Mouse (Mus musculus) hindbrain, embryonic 16.5 days (tissue): Measurements from ENCODE around the gene Eif2b5. TPM values are rescaled to one million over a fixed set of nuclear protein-coding genes. Genes with fewer than 3 reads are reported as not detected.
"Not testable (repeated sequence)": the region's sequence is repeated elsewhere in the genome, so short reads cannot be mapped to it uniquely, and the experiment has no call there.

Experiments used
- ATAC-seq: fragments of 200-750 bp; cut with Nextera tagmentation; 2 replicates; pipeline ENCODE4 v1.8.0; 2017; ENCODE audit warnings: moderate TSS enrichment, moderate library complexity
- H3K27ac ChIP-seq: fragments of 300-500 bp; sonication (generic); 2 replicates; pipeline ENCODE4 v1.5.1; 2014; ENCODE audit warnings: low read depth, mild to moderate bottlenecking, control low read depth, low read length, moderate library complexity
- H3K27me3 ChIP-seq: fragments of 300-500 bp; sonication (generic); replicated peaks from 2 replicates; pipeline ENCODE4 v1.6.1; 2014; ENCODE audit warnings: low read length; ENCODE audit not compliant: control insufficient read depth, insufficient read depth
- H3K36me3 ChIP-seq: fragments of 300-500 bp; sonication (generic); 2 replicates; pipeline ENCODE4 v1.6.1; 2014; ENCODE audit warnings: mild to moderate bottlenecking, low read length, moderate library complexity, mixed read lengths; ENCODE audit not compliant: control insufficient read depth, insufficient read depth
- H3K4me1 ChIP-seq: fragments of 300-500 bp; sonication (generic); 2 replicates; pipeline ENCODE4 v1.6.1; 2014; ENCODE audit warnings: low read depth, low read length; ENCODE audit not compliant: control insufficient read depth, insufficient read depth
- H3K4me2 ChIP-seq: fragments of 300-500 bp; sonication (generic); 2 replicates; pipeline ENCODE4 v1.6.1; 2014; ENCODE audit warnings: mild to moderate bottlenecking, low read length, control low read depth, moderate library complexity
- H3K4me3 ChIP-seq: fragments of 300-500 bp; sonication (generic); 2 replicates; pipeline ENCODE4 v1.5.1; 2014; ENCODE audit warnings: mild to moderate bottlenecking, low read length, control low read depth, moderate library complexity
- H3K9ac ChIP-seq: fragments of 300-500 bp; sonication (generic); 2 replicates; pipeline ENCODE4 v1.6.1; 2014; ENCODE audit warnings: low read depth, mild to moderate bottlenecking, control low read depth, low read length, moderate library complexity
- H3K9me3 ChIP-seq: fragments of 300-500 bp; sonication (generic); 2 replicates; pipeline ENCODE4 v1.6.1; 2014; ENCODE audit warnings: mild to moderate bottlenecking, low read length, moderate library complexity; ENCODE audit not compliant: control insufficient read depth
- WGBS: fragments of 180-500 bp; shearing (Covaris S2); extraction: QIAGEN DNeasy Blood & Tissue Kit; methylation state at CpG from one replicate; pipeline ENCODE4 v1.1.7; 2014; 5-methylcytosine and 5-hydroxymethylcytosine counted together
- polyA plus RNA-seq: library from polyadenylated mRNA; unstranded; fragments of >200 nt; fragmentation: Nextera tagmentation; extraction: Ambion mirVana; gene quantifications from 2 replicates; pipeline ENCODE4 v1.2.1, GENCODE M21; 2015

Gene Eif2b5
- polyA plus RNA-seq, 1 experiment from 2014 or later: 97.3 TPM

DNA sequence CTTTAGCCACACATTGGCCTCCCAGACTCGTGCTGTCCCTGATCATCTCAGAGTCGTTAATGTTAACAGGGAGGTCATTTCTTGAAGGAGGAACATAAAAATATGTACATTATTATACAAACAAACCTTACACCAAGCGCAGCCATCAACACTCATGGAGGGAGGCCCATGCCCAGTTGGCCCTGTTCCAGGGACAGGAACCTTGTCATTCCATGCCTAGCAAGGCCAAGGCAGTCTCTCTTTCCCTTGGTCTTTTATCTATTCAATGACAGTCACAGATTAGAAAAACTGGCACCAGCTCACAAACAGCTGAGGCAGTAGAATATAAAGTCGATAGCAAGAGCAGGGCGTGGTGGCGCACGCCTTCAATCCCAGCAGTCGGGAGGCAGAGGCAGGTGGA, 24.4 kb upstream of the Eif2b5 start:
- Histone ChIP-seq H3K27me3 (no peaks in the 10 kb centered on the region), H3K27ac (no peak overlapping the region), H3K4me2 (no peak overlapping the region), H3K9ac (no peak overlapping the region), H3K9me3 (no peaks in the 10 kb centered on the region), H3K4me1 (no peaks in the 10 kb centered on the region), H3K4me3 (no peak overlapping the region), H3K36me3 (no peaks in the 10 kb centered on the region)
- 93% methylated on average over 8 of the region's 8 CpGs for WGBS
- ATAC-seq: no peak

DNA sequence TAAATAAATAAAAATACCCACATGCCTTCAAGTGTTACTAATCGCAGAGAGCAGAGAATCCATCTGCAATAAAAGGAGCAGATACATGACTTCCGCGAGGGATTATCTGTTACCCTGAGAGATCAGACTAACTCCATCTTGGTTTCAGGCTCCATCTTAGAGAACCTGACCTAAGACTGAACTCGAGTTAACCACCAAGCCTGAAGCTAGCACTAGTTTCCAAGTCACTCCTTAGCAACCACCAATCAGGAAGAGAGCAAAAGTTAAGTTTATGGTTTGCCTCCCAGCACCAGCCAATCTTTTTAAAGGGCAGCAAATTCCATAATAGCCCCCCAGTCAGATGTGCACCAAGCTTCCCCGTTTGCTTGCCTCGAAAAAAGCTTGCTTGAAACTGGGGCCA, 23.8 kb upstream of the Eif2b5 start:
- H3K27me3 ChIP-seq: no peaks in the 10 kb centered on the region
- H3K36me3 ChIP-seq: no peaks in the 10 kb centered on the region
- H3K4me1 ChIP-seq: no peaks in the 10 kb centered on the region
- H3K4me2 ChIP-seq: no peak overlapping the region
- ATAC-seq: no peak
- no peak overlapping the region for H3K4me3 ChIP-seq
- no peaks in the 10 kb centered on the region for H3K9me3 ChIP-seq
- H3K9ac ChIP-seq: no peak overlapping the region
- WGBS: 87% methylated on average over 6 of the region's 6 CpGs
- H3K27ac ChIP-seq: no peak overlapping the region

DNA sequence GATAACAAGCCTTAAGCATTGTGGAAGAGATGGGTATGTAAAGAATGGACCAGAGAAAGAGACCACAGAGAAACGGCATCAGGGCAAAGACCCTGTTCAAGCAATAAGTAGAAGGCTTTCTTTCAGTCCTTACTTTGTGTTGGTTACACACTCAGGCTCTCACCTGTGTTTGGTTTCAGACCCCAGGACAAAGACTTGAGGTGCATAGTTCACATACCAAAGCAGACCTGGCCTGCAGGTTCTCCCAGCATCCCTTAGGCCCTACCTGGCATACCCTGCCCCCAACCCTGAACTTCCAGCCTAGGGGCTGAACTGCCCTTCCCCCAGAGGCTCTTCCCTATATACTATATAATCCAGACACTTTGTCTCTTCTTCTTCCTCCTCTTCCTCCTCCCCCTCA, 23.3 kb upstream of the Eif2b5 start:
- no peak overlapping the region for H3K4me2 ChIP-seq
- H3K27ac ChIP-seq: no peak overlapping the region
- WGBS: 95% methylated on average over 1 of the region's 1 CpGs
- H3K9ac ChIP-seq: no peak overlapping the region
- no peak for ATAC-seq
- no peaks in the 10 kb centered on the region for H3K4me1 ChIP-seq
- no peak overlapping the region for H3K4me3 ChIP-seq
- no peaks in the 10 kb centered on the region for H3K9me3 ChIP-seq
- no peaks in the 10 kb centered on the region for H3K36me3 ChIP-seq
- H3K27me3 ChIP-seq: no peaks in the 10 kb centered on the region

DNA sequence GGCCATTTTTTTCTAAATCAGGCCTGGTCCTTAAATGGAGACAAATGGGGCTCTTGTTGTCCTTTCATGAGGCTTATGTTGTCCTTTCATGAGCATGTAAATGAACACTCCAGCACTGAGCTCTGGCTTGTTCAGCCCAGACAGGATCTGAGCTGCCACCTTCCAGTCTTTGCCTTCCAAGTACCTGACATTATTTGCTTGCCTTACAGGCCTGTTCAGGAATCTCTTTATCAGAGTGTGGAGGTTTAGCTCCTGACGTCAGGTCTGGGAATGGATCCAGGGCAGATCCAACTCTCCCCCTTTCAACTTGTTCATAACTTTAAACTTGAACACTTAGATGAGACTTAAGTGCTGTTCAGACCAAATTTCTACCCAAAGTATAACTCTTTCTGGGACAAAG, 21.8 kb upstream of the Eif2b5 start:
- 53% methylated on average over 1 of the region's 1 CpGs for WGBS
- H3K9ac ChIP-seq: no peak overlapping the region
- H3K4me1 ChIP-seq: no peaks in the 10 kb centered on the region

DNA sequence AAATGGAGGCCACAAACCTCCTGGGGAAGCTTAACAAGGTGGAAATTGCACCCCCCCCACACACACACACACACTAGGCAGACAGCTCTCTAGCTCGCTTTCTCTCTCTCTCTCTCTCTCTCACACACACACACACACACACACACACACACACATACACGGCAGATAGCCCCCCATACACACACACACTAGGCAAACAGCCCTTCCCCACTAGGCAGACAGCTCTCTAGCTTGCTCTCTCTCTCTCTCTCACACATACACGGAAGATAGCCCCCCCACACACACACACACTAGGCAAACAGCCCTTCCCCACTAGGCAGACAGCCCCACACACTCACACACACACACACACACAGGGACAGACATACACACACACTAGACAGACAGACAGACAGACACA, 21.3 kb upstream of the Eif2b5 start:
- Histone ChIP-seq H3K4me3 (no peak overlapping the region), H3K36me3 (no peaks in the 10 kb centered on the region), H3K9ac (no peak overlapping the region), H3K4me2 (no peak overlapping the region), H3K27me3 (no peaks in the 10 kb centered on the region), H3K9me3 (no peaks in the 10 kb centered on the region), H3K4me1 (no peaks in the 10 kb centered on the region), H3K27ac (no peak overlapping the region)
- no peak for ATAC-seq
- WGBS: 63% methylated on average over 3 of the region's 3 CpGs

More for the DNA sequence above, 21.8 kb upstream of the Eif2b5 start:
- no peak overlapping the region for H3K4me2 ChIP-seq
- H3K36me3 ChIP-seq: no peaks in the 10 kb centered on the region
- no peak overlapping the region for H3K27ac ChIP-seq
- H3K9me3 ChIP-seq: no peaks in the 10 kb centered on the region
- no peak for ATAC-seq
- H3K4me3 ChIP-seq: no peak overlapping the region
- no peaks in the 10 kb centered on the region for H3K27me3 ChIP-seq

DNA sequence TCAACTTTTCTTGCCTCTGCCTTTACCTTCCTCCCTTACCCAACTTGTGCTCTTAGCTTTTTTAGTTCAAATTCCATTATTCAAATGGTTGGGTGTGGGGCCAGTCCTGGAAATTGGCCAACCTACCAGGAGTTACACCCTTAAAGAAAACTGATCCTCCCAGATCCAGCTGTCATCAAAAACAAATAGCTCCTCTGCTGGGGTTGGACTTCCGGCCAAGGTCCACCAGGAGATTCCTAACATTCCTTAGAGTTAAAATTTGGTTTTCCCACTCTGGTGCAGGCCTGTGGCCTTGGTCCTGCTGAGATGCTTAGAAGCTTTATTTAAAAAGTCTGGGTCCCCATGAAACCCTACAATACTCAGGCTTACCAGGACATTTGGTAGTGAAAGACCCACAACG, 20.1 kb upstream of the Eif2b5 start:
- WGBS: 77% methylated on average over 2 of the region's 2 CpGs
- ATAC-seq: no peak

DNA sequence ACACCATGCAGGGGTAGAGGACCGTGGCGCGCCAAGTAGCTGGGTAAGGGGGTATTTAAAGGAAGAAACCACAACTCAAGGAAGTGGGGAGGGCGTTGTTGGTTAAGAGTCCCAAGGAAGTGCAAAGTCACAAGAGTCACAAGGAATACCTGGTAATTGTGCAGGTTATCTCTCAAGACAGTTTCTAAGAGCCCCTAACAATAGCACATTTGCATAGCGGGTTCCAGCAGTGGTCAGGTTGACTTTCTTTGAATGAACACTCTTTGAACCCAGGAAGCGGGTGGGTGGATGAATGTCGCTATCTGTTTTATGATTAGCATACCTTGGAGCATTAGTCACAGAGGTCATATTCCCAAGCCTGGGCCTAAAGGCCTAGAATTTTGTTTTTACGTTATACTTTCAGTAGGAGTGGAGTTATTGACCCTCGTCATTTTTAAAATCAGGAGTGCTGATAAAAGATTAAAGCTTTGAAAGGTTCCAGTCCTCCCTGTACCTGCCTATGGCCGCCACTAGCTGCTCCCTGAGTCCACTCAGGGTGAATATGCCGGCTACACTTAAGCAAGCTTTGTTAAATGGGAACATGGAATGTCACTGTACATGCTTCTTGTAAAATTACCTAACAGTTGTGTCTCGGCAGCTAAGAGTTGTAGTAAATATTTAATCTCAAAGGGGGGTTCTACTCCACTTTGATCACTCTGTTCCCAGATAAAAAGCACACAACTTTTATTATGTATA, 19.4 kb upstream of the Eif2b5 start:
- not testable (repeated sequence) for H3K27ac ChIP-seq, H3K9ac ChIP-seq, H3K36me3 ChIP-seq, H3K4me2 ChIP-seq, H3K4me1 ChIP-seq, H3K9me3 ChIP-seq, ATAC-seq, H3K4me3 ChIP-seq, H3K27me3 ChIP-seq
- WGBS: 93% methylated on average over 12 of the region's 12 CpGs

More for the DNA sequence above, 20.1 kb upstream of the Eif2b5 start:
- Histone ChIP-seq H3K9ac (no peak overlapping the region), H3K4me1 (no peaks in the 10 kb centered on the region), H3K4me3 (no peak overlapping the region), H3K4me2 (no peak overlapping the region), H3K9me3 (no peaks in the 10 kb centered on the region), H3K27ac (no peak overlapping the region), H3K36me3 (no peaks in the 10 kb centered on the region), H3K27me3 (no peaks in the 10 kb centered on the region)

DNA sequence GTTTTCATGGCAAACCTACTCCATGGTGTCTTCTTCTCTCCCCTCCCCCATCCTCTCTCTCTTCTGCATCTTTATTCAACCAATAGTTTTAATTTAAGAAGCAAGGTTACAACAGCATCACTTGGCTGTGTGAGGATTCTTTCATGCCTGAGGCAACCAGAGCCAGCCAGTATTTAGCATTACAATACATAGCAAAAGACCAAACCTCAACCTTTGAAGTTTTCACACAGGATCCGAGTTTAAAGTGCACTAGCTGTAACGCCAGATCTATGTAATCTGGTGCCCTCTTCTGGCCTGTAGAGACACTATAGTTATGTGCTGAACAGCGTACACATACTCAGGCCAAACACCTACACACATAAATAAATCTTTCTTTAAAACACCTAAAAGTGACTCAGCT, 18.5 kb upstream of the Eif2b5 start:
- WGBS: 30% methylated on average over 3 of the region's 3 CpGs
- H3K27me3 ChIP-seq: no peaks in the 10 kb centered on the region
- no peak overlapping the region for H3K27ac ChIP-seq
- H3K9me3 ChIP-seq: no peaks in the 10 kb centered on the region
- H3K4me3 ChIP-seq: no peak overlapping the region
- H3K4me2 ChIP-seq: no peak overlapping the region
- H3K36me3 ChIP-seq: no peaks in the 10 kb centered on the region
- no peaks in the 10 kb centered on the region for H3K4me1 ChIP-seq
- ATAC-seq: no peak
- no peak overlapping the region for H3K9ac ChIP-seq

DNA sequence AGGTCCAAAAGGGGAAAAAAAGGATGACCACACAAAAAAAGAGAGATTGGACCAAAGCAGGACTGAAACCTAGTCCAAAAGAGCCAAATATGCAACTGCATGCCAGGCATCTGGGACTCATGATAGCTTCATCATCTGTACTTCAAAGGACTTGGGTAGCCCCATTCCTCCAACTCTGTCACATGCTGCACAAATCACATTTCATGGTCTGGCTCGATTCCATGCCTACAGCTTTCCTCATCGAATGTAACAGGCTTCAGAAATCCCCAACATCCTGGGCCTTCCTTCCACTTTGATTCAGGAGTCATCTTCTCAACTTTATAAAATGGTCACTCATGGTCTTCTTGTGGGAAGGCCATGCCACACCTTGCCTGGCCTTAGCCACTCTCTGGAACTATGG, 16.9 kb upstream of the Eif2b5 start:
- H3K27me3 ChIP-seq: no peaks in the 10 kb centered on the region
- H3K4me2 ChIP-seq: no peak overlapping the region
- 74% methylated on average over 2 of the region's 2 CpGs for WGBS
- no peak overlapping the region for H3K4me3 ChIP-seq
- H3K4me1 ChIP-seq: no peaks in the 10 kb centered on the region
- no peak overlapping the region for H3K9ac ChIP-seq
- no peaks in the 10 kb centered on the region for H3K9me3 ChIP-seq
- H3K27ac ChIP-seq: no peak overlapping the region
- no peak for ATAC-seq
- H3K36me3 ChIP-seq: no peaks in the 10 kb centered on the region

DNA sequence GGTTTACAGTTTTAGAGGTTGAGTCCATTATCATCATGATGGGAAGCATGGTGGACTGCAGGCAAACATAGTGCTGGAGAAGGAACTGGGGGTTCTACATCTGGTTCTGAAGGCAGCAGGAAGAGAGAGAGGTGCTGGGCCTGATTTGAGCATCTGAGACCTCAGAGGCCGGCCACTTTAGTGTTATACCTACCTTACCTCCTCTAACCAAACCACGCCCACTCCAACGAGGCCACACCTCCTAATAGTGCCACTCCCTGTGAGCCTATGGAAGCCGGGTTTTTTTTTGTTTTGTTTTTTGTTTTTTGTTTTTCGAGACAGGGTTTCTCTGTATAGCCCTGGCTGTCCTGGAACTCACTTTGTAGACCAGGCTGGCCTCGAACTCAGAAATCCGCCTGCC, 14.9 kb upstream of the Eif2b5 start:
- H3K27ac ChIP-seq, H3K9me3 ChIP-seq, H3K9ac ChIP-seq, H3K4me3 ChIP-seq, H3K4me2 ChIP-seq, H3K27me3 ChIP-seq, ATAC-seq, H3K36me3 ChIP-seq, H3K4me1 ChIP-seq: not testable (repeated sequence)
- 90% methylated on average over 5 of the region's 7 CpGs for WGBS
